In the genomic region with DNA sequence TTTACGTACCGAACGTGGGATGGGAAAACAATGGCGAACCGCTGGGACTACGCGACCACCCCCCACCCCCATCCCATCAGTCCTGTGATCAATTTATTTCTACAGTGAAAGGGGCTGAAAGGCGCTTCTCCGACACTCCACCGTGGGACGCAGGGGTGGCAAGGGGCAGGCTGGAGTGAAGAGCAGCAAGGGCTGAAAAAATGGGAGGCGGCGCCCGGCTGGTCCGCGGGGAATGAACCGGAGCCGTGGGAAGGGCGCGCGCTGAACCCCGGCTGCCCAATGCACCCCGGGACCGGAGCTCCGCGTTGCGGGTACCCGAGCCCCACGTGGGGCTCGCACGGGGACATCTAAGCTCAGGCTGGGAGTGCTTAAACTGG, we compare ENCODE assay signal across 7 mouse cellular contexts. TPM values are rescaled to one million over a fixed set of nuclear protein-coding genes. Genes with fewer than 3 reads are reported as not detected.
DNase-seq lines count a peak whose midpoint lies in the region; ATAC-seq and TF ChIP-seq lines count a peak whose summit lies in the region.

No protein-coding gene starts in this region.

- no peaks in the 10 kb centered on the region for H3K36me3 ChIP-seq in thymus, adult 2 months (ENCODE audit: control insufficient read depth, insufficient read depth, low read length)
- H3K36me3 ChIP-seq in limb, embryonic 15.5 days, result no peaks in the 10 kb centered on the region
- no peaks in the 10 kb centered on the region for H3K36me3 ChIP-seq in stomach, embryonic 15.5 days

- no peak for TF ChIP-seq CTCF in thymus, adult 2 months (IDR thresholded peaks at IDR 0.05; ENCODE audit: borderline replicate concordance, control insufficient read depth, extremely low read depth, insufficient read depth, low read length, poor library complexity)

- peak overlapping the region; percentile 99 for H3K4me2 ChIP-seq in limb, embryonic 15.5 days
- peak overlapping the region; percentile 92 for H3K4me2 ChIP-seq in stomach, embryonic 15.5 days

- peaks cover 4% of the 10 kb centered on the region; the same call in 1 of the 2 replicates for H3K27me3 ChIP-seq in thymus, adult 2 months (ENCODE audit: control insufficient read depth, insufficient read depth, low read length)
- H3K27me3 ChIP-seq in limb, embryonic 15.5 days, result peaks cover 21% of the 10 kb centered on the region
- no peaks in the 10 kb centered on the region for H3K27me3 ChIP-seq in stomach, embryonic 15.5 days (replicated peaks)

- no peaks in the 10 kb centered on the region for H3K9me3 ChIP-seq in limb, embryonic 15.5 days
- no peaks in the 10 kb centered on the region for H3K9me3 ChIP-seq in stomach, embryonic 15.5 days

- WGBS in thymus, adult 2 months, result under 1% methylated on average over 31 of the region's 31 CpGs
- under 1% methylated on average over 31 of the region's 31 CpGs for WGBS in limb, embryonic 15.5 days
- under 1% methylated on average over 31 of the region's 31 CpGs for WGBS in stomach, embryonic 15.5 days

- H3K9ac ChIP-seq in limb, embryonic 15.5 days, result peak overlapping the region; percentile 51
- peak overlapping the region; percentile 77 for H3K9ac ChIP-seq in stomach, embryonic 15.5 days

- no peak for TF ChIP-seq POLR2A in thymus, adult 2 months (IDR thresholded peaks at IDR 0.05; ENCODE audit: control insufficient read depth, extremely low read depth, insufficient read depth, low read length, poor library complexity)

- no peak overlapping the region for H3K27ac ChIP-seq in thymus, adult 2 months (ENCODE audit: control insufficient read depth, insufficient read depth, low read length)
- peak overlapping the region; percentile 78; the same call in 1 of the 2 replicates for H3K27ac ChIP-seq in limb, embryonic 15.5 days
- H3K27ac ChIP-seq in stomach, embryonic 15.5 days, result peak overlapping the region; percentile 93

- peak overlapping the region; percentile 48 for H3K4me3 ChIP-seq in thymus, adult 2 months (ENCODE audit: control insufficient read depth, insufficient read depth, low read length)
- H3K4me3 ChIP-seq in limb, embryonic 15.5 days, result peak overlapping the region; percentile 58
- peak overlapping the region; percentile 74 for H3K4me3 ChIP-seq in stomach, embryonic 15.5 days (replicated peaks)

- peaks cover 29% of the 10 kb centered on the region for H3K4me1 ChIP-seq in thymus, adult 2 months (replicated peaks; ENCODE audit: control insufficient read depth, insufficient read depth, low read length)
- H3K4me1 ChIP-seq in limb, embryonic 15.5 days, result peaks cover 19% of the 10 kb centered on the region
- H3K4me1 ChIP-seq in stomach, embryonic 15.5 days, result peaks cover 35% of the 10 kb centered on the region

- no peak for DNase-seq in thymus, adult 2 months
- no peak for DNase-seq in thymus, postnatal 10 days (ENCODE audit: low spot score in 2 of 2)
- DNase-seq in spleen, adult 18-20 months, result no peak
- DNase-seq in urinary bladder, adult 18-20 months (ENCODE audit: low spot score in 2 of 2), result no peak

- ATAC-seq in granulocyte monocyte progenitor cell, adult 5-6 weeks (replicated peaks; ENCODE audit: poor library complexity, severe bottlenecking), result peak; percentile 29
- ATAC-seq in limb, embryonic 15.5 days (ENCODE audit: insufficient number of reproducible peaks, low FRiP score, low TSS enrichment, low read depth), result no peak
- ATAC-seq in stomach, embryonic 15.5 days (ENCODE audit: insufficient read depth, low FRiP score, low read depth), result no peak

RNA-seq across cellular contexts. Expression of gene Sox13, which starts 1.0 kb away (rescaled TPM):
- 17.2 and 22.1 TPM in 2 replicates for polyA plus RNA-seq in thymus, adult 2 months (2012; rRNA removed)
- 2.9 and 4.2 TPM in 2 replicates for total RNA-seq in granulocyte monocyte progenitor cell, adult 5-6 weeks (2014; fragmentation: Nextera tagmentation)
- 1.7 and 4.8 TPM in 2 replicates for total RNA-seq in granulocyte monocyte progenitor cell, adult 5-6 weeks (2017)
- 3.3 and 4.1 TPM in 2 replicates for polyA plus RNA-seq in limb, embryonic 15.5 days (2015; fragmentation: Nextera tagmentation; extraction: Ambion mirVana)
- polyA plus RNA-seq in stomach, embryonic 15.5 days (2015; fragmentation: Nextera tagmentation; extraction: Ambion mirVana), result 6.8 and 7.9 TPM in 2 replicates

RNA-seq across cellular contexts. Expression of gene Etnk2, which starts 59.8 kb away (rescaled TPM):
- 0.18 and 0.80 TPM in 2 replicates for polyA plus RNA-seq in thymus, adult 2 months (2012; rRNA removed)
- total RNA-seq in granulocyte monocyte progenitor cell, adult 5-6 weeks (2014; fragmentation: Nextera tagmentation), result not detected in 2 replicates
- not detected in 2 replicates for total RNA-seq in granulocyte monocyte progenitor cell, adult 5-6 weeks (2017)
- polyA plus RNA-seq in limb, embryonic 15.5 days (2015; fragmentation: Nextera tagmentation; extraction: Ambion mirVana), result 0.89 and 1.3 TPM in 2 replicates
- 4.0 and 6.4 TPM in 2 replicates for polyA plus RNA-seq in stomach, embryonic 15.5 days (2015; fragmentation: Nextera tagmentation; extraction: Ambion mirVana)
